Mouse (Mus musculus) left cerebral cortex, adult 9 months (tissue): ENCODE measurements at regions not wholly inside any gene's neighbourhood (a gene's known extent, or its start where the extent isn't known, plus 50 kb on each side); places are given as distances from the start of the nearest gene placed in this dataset.
"Not testable (repeated sequence)": the region's sequence is repeated elsewhere in the genome, so short reads cannot be mapped to it uniquely, and the experiment has no call there.

Experiments used
- DNase-seq, 2 experiments: peaks; one replicate each; pipeline ENCODE4 v3.0.0; 2022; ENCODE audit warnings: low spot score in 2 of 2

DNA sequence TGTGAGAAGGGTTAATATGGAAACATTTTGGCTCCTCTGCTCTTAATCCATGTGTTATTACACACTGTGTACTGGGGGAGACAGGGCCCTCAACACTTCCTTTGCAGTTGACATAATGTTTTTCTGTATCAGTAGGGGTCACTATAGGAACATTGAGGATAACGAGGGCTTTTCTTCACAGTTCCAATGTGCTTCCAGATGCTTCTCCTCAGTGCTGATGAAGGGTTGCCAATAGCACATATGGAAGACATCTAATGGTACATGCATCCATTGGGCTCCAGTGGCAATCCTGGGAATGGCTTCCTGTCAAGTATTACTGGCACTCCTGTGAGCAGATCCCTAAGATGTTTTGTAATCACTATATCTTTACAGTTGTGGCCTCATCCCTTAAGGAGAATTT, 62.1 kb downstream of the Naa11 start:
- DNase-seq = no peak

DNA sequence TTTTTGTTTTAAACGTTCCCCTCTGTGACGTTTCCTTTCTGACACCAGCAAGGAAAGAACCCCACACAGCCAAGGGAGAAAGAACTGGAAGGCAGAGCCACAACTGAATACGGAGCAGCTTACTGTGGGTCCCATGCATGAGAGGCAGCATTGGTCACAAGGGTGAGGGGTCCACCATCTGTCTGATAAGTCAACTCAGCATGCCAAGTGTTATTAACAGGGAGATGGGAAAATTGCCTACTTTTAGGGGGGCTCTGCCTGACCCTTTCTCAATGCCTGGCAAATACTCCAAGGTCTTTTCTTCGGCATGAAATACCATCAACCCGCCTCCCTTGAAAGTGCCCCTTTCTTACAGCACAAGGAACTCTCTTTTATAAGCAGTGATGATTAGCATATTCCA, 66.3 kb downstream of the Naa11 start:
- no peak for DNase-seq

GRCm38 (mm10) chr5:97323873-97324272, 68.3 kb downstream of the Naa11 start:
- DNase-seq = no peak

GRCm38 (mm10) chr5:97319816-97320487, 72.2 kb downstream of the Naa11 start:
- no peak for DNase-seq

DNA sequence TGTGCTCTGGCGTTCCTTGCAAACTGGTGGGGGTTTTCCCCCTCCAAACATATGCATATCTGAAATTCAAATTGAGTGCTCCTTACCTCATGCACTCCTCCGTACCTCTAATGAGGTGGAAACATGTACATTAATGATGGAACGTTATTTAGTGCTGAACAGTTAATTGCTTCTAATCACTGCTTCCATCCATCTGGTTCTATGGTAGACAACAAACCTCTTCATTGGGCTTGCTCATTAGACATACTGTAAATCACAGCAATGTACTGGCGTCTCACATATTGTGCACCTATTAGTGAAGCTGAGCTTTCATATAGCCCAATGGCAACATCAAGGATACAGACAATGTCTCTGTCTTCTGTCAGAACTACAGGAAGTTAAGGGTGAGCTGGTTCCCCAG, 85.3 kb downstream of the Naa11 start:
- DNase-seq = no peak

DNA sequence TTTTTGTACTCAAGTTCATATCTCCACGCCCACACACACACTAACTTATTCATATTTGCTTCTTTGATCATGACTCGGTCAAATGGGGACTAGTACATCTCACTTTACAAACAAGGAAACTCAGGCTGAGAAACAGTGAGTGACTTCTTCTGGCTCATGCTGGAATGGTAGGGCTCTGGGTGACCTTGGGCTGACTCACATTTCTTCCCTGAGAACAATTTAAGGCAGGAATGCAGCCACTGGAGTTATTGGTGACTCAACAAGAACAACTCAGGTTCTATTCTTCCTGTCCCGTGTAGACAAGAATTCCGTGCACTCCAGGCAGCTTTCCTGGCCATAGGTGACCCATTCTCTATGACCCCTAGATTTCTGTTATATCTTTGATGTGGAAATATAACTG, 87.3 kb downstream of the Naa11 start:
- no peak for DNase-seq

DNA sequence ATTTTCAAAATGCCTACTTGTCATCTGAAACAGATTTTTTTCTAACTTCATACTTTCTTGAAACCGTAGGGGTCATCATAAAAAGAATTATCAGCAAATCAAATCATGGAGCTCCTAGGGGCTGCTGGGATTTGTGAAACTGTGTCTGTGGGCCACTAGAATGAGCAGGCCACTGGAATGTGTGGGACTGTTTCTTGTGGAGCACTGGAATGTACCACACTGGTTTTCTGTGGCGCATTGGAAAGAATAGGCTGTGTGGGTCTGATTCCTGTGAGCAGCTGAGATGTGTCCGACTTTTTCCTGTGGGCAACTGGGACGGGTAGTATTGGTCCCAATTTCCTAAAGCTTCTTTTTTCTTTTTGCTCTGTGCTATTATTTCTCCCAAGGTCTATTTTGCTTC, 90.6 kb downstream of the Naa11 start:
- DNase-seq = no peak

DNA sequence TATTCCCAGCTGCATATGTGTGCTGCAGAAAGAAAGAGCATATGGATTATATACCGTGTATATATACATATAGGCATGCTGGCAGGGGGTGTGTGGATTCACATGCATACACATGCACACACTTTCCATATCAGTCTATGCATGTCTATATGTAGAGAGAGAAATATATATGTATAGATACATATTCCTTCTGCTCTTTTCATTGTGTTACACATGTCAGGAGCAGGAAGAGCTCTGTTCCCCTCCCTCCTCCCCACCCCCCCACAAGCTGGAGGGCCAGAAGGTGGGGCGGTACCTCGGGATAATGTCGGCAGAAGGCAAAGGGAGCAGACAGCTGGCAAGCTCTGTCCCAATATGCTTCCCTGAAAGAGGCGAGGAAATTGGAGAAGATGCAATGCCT, 91.3 kb downstream of the Naa11 start:
- peak in 1 of 2 experiments; percentile 72 for DNase-seq

DNA sequence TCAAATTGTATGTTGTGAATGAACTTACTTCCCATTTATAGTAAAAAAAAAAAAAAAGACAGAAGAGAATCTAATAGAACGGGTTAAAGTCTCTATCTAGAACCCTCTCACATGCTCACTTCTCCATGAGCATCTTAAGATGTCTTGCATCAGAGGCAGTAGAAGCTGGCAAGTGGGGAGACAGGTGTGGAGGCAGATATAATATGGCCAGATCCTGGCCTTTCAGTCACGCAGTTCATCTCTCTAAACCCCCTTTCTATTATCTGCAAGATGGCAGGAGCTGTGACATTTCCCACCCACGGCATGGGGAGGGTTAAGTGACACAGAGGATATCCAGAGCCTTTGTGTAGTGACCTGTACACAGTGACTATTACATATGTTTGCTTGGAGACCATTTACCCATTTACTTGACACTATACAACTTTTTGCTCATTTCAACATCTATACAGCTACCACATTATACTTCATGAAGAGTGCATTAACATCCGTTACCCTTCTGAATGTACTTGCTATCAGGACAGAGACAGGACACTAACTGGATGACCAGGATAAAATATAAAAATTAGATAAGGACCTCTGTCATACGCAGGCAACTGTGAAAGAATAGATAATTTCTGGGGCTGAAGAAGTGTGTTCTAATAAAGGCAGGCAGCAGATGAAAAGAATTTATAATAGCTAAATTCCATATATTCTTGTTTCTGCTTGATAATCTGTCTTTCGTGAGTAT, 91.9 kb downstream of the Naa11 start:
- DNase-seq = no peak

DNA sequence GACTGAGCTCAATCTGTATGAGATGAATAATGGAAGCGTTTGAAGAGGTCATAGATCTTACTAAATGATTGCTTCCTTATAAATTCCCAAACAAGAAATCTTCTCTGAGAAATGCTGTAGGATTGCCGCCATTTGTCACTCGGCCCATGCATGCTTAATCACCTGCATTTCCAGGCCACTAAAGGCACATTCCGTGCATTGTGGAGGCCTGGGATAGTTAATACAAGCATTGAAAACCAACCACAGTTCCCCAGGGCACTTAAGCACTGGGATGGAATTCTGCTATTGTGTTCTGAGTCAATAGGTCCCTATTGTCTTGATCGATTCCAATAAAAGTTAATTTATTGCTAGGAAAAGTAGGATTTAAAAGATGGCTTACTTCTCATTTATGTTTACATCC, 92.5 kb downstream of the Naa11 start:
- no peak for DNase-seq

DNA sequence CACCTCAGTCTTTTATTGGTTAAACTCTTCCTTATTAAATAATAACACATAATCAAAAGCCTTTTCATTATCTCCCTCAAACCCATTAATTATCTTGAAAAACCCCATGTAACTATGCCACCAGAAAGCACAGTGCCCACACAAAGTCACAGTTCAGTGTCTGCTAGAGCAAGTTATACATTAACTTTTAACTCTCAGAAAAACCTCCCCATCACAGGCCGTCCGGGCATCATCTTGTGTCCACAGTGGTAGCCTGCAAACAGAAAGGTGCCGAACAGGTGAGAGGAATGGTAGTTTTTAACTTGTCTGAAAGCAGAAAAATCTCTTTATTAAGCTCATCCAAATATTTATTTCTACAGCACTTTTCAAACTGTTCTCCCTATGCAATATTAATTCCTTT, 96.0 kb downstream of the Naa11 start:
- DNase-seq = no peak

DNA sequence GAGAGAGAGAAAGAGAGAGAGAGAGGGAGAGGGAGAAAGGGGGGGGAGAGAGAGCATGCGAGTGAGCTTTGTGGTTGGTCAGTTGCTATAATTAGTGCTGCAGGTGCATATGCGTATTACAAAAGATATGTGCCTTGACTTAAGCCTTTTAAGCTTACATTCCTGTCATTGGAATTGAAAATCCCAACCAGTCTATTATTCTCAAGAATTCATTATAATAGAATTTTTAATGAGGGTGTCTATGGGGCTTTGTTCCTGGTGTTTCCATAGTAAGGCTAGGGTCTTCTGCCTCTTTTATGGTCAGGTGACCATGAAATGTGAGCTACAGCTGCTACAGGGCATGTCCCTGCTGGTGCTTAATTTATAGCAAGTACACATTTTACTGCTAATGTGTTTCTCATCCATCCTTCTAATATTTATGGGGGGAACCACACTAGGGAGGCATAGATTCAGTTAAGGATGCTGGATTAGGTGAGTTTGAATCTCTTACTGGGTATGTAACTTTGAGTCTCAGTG, 102.0 kb downstream of the Naa11 start:
- DNase-seq = no peak

- peak; percentile 20 to 44 for DNase-seq
Observed at GRCm38 (mm10) chr5:97289401-97290165, 102.6 kb downstream of the Naa11 start.

GRCm38 (mm10) chr5:97279455-97279854, 112.7 kb downstream of the Naa11 start:
- DNase-seq = no peak

GRCm38 (mm10) chr5:97277795-97278572, 114.2 kb downstream of the Naa11 start:
- DNase-seq = no peak

GRCm38 (mm10) chr5:97276724-97277123, 115.5 kb downstream of the Naa11 start:
- DNase-seq = no peak

GRCm38 (mm10) chr5:97264666-97265065, 127.5 kb downstream of the Naa11 start:
- not testable (repeated sequence) for DNase-seq

- DNase-seq = no peak
Observed at GRCm38 (mm10) chr5:97257106-97257505, 135.1 kb downstream of the Naa11 start.

GRCm38 (mm10) chr5:97256445-97257060, 135.6 kb downstream of the Naa11 start:
- no peak for DNase-seq

GRCm38 (mm10) chr5:97236930-97237329, 125.5 kb upstream of the Paqr3 start:
- no peak for DNase-seq

DNA sequence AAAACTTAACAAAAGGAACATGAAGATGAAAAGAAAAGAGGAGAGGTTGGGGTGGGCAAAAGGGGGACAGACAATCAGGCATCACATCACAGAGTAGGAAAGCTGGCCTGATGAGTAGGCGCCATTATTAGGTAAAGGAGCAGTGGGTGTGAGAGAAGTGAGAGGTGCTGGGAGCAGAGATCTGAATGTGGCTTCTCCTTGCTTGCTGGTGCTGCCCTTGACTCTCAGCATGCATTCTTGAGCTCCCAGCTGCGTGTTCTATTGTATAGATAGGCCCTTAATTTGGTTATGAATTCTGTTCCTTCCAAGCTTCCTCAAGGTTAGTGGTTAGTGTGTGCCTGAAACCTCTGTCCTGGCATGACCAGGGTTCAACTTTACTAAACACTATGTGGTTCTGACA, 115.0 kb upstream of the Paqr3 start:
- no peak for DNase-seq
